Mouse (Mus musculus): ENCODE data around the gene Mthfsd. TPM values are rescaled to one million over a fixed set of nuclear protein-coding genes. Genes with fewer than 3 reads are reported as not detected.

Gene Mthfsd
- total RNA-seq, 1 experiment: 35.8 TPM

DNA sequence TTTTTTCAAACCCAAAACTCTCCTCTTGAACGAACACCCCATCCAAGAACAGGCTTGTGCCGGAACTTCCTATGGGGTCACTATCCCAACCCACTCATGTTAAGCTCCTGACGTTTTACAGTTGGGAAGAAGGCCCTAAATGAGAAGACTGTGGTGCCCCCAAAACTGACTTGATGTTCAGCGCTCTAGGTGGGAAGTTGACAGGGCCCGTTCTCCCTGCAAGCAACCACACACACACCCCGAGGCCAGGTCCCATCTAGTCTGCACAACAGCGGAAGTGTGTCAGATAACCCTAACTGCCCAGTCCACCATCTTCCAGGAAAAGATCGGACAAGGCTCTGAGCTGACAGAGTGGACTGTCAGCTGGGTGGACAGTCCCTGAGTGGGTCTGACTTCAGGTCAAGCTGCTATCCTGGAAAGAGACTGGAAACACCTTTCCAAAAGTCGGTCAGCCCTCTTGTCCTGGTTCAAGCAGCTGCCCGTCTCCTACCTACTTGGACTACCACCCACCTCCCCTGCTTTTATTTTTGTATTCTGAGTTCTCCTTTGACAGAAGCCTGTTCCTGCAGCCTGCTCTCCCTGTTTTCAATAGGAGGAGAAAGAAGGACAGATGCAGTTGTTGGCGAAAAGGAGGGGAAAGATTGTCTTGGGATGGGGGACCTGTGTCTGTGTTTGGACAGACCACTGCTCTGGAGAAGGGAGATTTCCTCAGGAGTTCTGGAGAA is 35.6 kb downstream of the Mthfsd start:
- H3K9ac ChIP-seq (ENCODE audit: insufficient read depth, low read depth, low read length, poor library complexity, severe bottlenecking): no peak overlapping the region
- in situ Hi-C loops (cut with MboI; ENCODE audit: low sequenced_read_pairs in 2 of 2, unreplicated experiment in 2 of 2): no loop called here
- no peak for TF ChIP-seq CHD2 (IDR thresholded peaks at IDR 0.05; ENCODE audit: low read depth, low read length)
- no peak for TF ChIP-seq MAFK (IDR thresholded peaks at IDR 0.05; ENCODE audit: insufficient read depth, low read depth, low read length)
- no peak for TF ChIP-seq ZC3H11A (IDR thresholded peaks at IDR 0.05; ENCODE audit: borderline replicate concordance, low read depth, low read length)
- peaks cover 0 to 2% of the 10 kb centered on the region in 2 experiments; a peak in 1 of 4 replicates for H3K4me1 ChIP-seq (ENCODE audit: control insufficient read depth in 2 of 2, insufficient read depth in 2 of 2, low read length in 2 of 2, poor library complexity in 1 of 2)
- DNase-seq (ENCODE audit: low read depth, low spot score): no peak
- no peaks in the 10 kb centered on the region for H3K9me3 ChIP-seq (ENCODE audit: control insufficient read depth, insufficient read depth, low read depth, low read length)
- H3K27ac ChIP-seq (ENCODE audit: insufficient read depth, low read depth, low read length, poor library complexity, severe bottlenecking): no peak overlapping the region
- no peaks in the 10 kb centered on the region for H3K36me3 ChIP-seq (ENCODE audit: control insufficient read depth, insufficient read depth, low read length, poor library complexity, severe bottlenecking)
- no peak overlapping the region for H3K4me3 ChIP-seq (ENCODE audit: insufficient read depth in 1 of 2, low read depth in 1 of 2, low read length in 2 of 2, poor library complexity in 1 of 2, severe bottlenecking in 1 of 2)

GRCm38 (mm10) chr8:121071454-121071853 is 36.7 kb downstream of the Mthfsd start:
- DNase-seq (ENCODE audit: low read depth, low spot score): no peak
- Histone ChIP-seq H3K27ac (ENCODE audit: insufficient read depth, low read depth, low read length, poor library complexity, severe bottlenecking) (no peak overlapping the region), H3K36me3 (ENCODE audit: control insufficient read depth, insufficient read depth, low read length, poor library complexity, severe bottlenecking) (no peaks in the 10 kb centered on the region), H3K4me1 (ENCODE audit: control insufficient read depth in 2 of 2, insufficient read depth in 2 of 2, low read length in 2 of 2, poor library complexity in 1 of 2) (peaks cover 0 to 2% of the 10 kb centered on the region in 2 experiments; a peak in 1 of 4 replicates), H3K9ac (ENCODE audit: insufficient read depth, low read depth, low read length, poor library complexity, severe bottlenecking) (no peak overlapping the region), H3K9me3 (ENCODE audit: control insufficient read depth, insufficient read depth, low read depth, low read length) (no peaks in the 10 kb centered on the region), H3K4me3 (ENCODE audit: insufficient read depth in 1 of 2, low read depth in 1 of 2, low read length in 2 of 2, poor library complexity in 1 of 2, severe bottlenecking in 1 of 2) (no peak overlapping the region)
- in situ Hi-C loops (cut with MboI; ENCODE audit: low sequenced_read_pairs in 2 of 2, unreplicated experiment in 2 of 2): no loop called here
- TF ChIP-seq ZC3H11A (IDR thresholded peaks at IDR 0.05; ENCODE audit: borderline replicate concordance, low read depth, low read length): no peak
- no peak for TF ChIP-seq ZNF384 (IDR thresholded peaks at IDR 0.05; ENCODE audit: low read depth, low read length)
- TF ChIP-seq CHD2 (IDR thresholded peaks at IDR 0.05; ENCODE audit: low read depth, low read length): no peak
- TF ChIP-seq HCFC1 (IDR thresholded peaks at IDR 0.05; ENCODE audit: borderline replicate concordance, insufficient read depth, low read length): no peak
- no peak for TF ChIP-seq MAFK (IDR thresholded peaks at IDR 0.05; ENCODE audit: insufficient read depth, low read depth, low read length)

GRCm38 (mm10) chr8:121063649-121064048 is 44.5 kb downstream of the Mthfsd start:
- H3K36me3 ChIP-seq (ENCODE audit: control insufficient read depth, insufficient read depth, low read length, poor library complexity, severe bottlenecking): no peaks in the 10 kb centered on the region
- no peaks in the 10 kb centered on the region for H3K4me1 ChIP-seq (ENCODE audit: control insufficient read depth in 2 of 2, insufficient read depth in 2 of 2, low read length in 2 of 2, poor library complexity in 1 of 2)
- no peak for TF ChIP-seq ZC3H11A (IDR thresholded peaks at IDR 0.05; ENCODE audit: borderline replicate concordance, low read depth, low read length)
- TF ChIP-seq MAFK (IDR thresholded peaks at IDR 0.05; ENCODE audit: insufficient read depth, low read depth, low read length): no peak
- TF ChIP-seq HCFC1 (IDR thresholded peaks at IDR 0.05; ENCODE audit: borderline replicate concordance, insufficient read depth, low read length): no peak
- TF ChIP-seq CHD2 (IDR thresholded peaks at IDR 0.05; ENCODE audit: low read depth, low read length): no peak
- no peak for TF ChIP-seq ZNF384 (IDR thresholded peaks at IDR 0.05; ENCODE audit: low read depth, low read length)
- in situ Hi-C loops (cut with MboI; ENCODE audit: low sequenced_read_pairs in 2 of 2, unreplicated experiment in 2 of 2): no loop called here
- no peak for DNase-seq (ENCODE audit: low read depth, low spot score)
- H3K4me3 ChIP-seq (ENCODE audit: insufficient read depth in 1 of 2, low read depth in 1 of 2, low read length in 2 of 2, poor library complexity in 1 of 2, severe bottlenecking in 1 of 2): no peak overlapping the region
- no peaks in the 10 kb centered on the region for H3K9me3 ChIP-seq (ENCODE audit: control insufficient read depth, insufficient read depth, low read depth, low read length)
- H3K27ac ChIP-seq (ENCODE audit: insufficient read depth, low read depth, low read length, poor library complexity, severe bottlenecking): no peak overlapping the region
- H3K9ac ChIP-seq (ENCODE audit: insufficient read depth, low read depth, low read length, poor library complexity, severe bottlenecking): no peak overlapping the region

DNA sequence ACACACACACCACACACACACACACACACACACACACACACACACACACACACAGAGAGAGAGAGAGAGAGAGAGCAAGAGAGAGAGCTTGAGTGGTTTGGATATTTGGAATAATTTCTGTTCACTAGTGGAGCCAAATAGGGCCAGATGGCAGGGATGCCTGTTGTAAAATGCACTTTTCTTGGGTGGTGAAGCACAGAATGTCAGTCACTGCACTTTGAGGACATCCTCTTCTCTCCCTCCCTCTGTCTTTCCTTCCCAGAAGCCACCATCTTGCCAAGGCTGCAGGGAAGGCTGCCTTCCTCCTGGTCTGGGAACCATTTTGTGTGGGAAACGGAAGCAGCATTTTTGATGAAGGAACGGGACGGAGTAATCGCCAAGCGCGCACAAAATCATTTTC is 45.7 kb downstream of the Mthfsd start:
- no peak overlapping the region for H3K4me3 ChIP-seq (ENCODE audit: insufficient read depth in 1 of 2, low read depth in 1 of 2, low read length in 2 of 2, poor library complexity in 1 of 2, severe bottlenecking in 1 of 2)
- H3K9me3 ChIP-seq (ENCODE audit: control insufficient read depth, insufficient read depth, low read depth, low read length): no peaks in the 10 kb centered on the region
- no peak for DNase-seq (ENCODE audit: low read depth, low spot score)
- no peak for TF ChIP-seq ZNF384 (IDR thresholded peaks at IDR 0.05; ENCODE audit: low read depth, low read length)
- no peak for TF ChIP-seq MAFK (IDR thresholded peaks at IDR 0.05; ENCODE audit: insufficient read depth, low read depth, low read length)
- TF ChIP-seq CHD2 (IDR thresholded peaks at IDR 0.05; ENCODE audit: low read depth, low read length): no peak
- no peak for TF ChIP-seq HCFC1 (IDR thresholded peaks at IDR 0.05; ENCODE audit: borderline replicate concordance, insufficient read depth, low read length)
- no peak for TF ChIP-seq ZC3H11A (IDR thresholded peaks at IDR 0.05; ENCODE audit: borderline replicate concordance, low read depth, low read length)
- no peaks in the 10 kb centered on the region for H3K4me1 ChIP-seq (ENCODE audit: control insufficient read depth in 2 of 2, insufficient read depth in 2 of 2, low read length in 2 of 2, poor library complexity in 1 of 2)
- no peaks in the 10 kb centered on the region for H3K36me3 ChIP-seq (ENCODE audit: control insufficient read depth, insufficient read depth, low read length, poor library complexity, severe bottlenecking)
- in situ Hi-C loops (cut with MboI; ENCODE audit: low sequenced_read_pairs in 2 of 2, unreplicated experiment in 2 of 2): no loop called here
- H3K27ac ChIP-seq (ENCODE audit: insufficient read depth, low read depth, low read length, poor library complexity, severe bottlenecking): no peak overlapping the region
- no peak overlapping the region for H3K9ac ChIP-seq (ENCODE audit: insufficient read depth, low read depth, low read length, poor library complexity, severe bottlenecking)
